Mouse (Mus musculus): ENCODE measurements at regions not wholly inside any gene's neighbourhood (a gene's known extent, or its start where the extent isn't known, plus 50 kb on each side); places are given as distances from the start of the nearest gene placed in this dataset.

DNA sequence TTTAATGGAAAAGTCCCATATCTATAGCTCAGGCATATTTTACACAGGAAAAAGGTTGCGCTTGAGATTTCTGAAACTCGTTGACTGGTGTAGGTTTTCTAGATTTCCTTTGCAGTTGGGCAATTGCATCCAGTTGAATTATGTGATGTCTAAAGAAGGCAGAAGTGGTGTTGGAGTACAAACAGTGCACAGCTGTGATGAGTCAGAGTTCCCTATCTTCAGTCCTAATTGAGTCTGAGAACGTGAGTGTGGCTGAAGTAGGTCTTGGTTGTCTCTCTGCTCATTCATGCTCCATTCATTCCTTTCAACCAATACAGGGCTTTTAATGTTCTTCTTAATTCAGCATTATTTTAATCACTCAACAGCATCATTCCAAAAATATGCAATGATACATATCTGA, 142.9 kb upstream of the Dpyd start:
- DNase-seq (ENCODE audit: low read depth): no peak

- no peak for DNase-seq (ENCODE audit: low read depth)
These were observed 140.2 kb upstream of the Dpyd start for GRCm38 (mm10) chr3:118421701-118422100.

GRCm38 (mm10) chr3:118425748-118426147, 136.2 kb upstream of the Dpyd start:
- no peak for DNase-seq (ENCODE audit: low read depth)

- peak; percentile 17 for DNase-seq (ENCODE audit: low read depth)
These were observed 133.4 kb upstream of the Dpyd start for GRCm38 (mm10) chr3:118428523-118428922.

DNA sequence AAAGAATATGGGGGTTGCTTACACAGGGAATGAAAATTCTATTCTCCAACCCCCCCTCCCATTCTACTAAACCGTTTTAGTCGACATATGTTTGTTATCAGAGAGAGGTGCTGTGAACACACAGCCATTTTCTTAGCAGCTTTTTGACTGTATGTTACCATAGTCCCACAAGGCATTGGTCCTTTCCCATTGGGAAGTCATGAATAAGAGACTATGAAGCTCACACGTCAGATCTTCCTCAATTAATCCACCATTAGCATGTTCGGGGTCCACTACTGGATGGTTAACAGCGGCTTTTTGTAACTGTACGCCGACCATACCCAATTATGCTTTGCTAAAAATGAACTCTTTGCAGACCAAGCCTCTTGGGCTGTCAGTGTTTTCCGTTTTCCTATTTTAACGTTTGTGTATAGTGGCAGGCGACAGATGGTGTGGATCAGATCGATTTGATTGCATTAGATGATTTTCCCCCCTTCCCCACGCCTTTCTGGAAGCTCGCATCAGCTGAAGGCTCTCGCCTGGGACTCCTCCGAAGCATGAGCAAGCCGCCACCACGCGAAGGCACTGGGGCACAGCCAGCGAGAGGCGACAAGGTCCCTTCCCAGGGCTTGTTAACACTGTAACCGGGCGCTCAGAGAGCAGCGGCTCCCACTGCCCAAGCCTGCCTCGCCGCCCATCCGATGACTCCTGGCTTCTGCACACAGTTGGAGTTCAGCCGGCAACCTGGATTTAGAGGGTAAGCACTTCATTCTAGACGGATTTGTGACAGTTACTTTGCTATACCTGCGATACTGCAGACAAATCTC, 131.9 kb upstream of the Dpyd start:
- DNase-seq (ENCODE audit: low read depth): no peak

GRCm38 (mm10) chr3:118430631-118430906, 131.4 kb upstream of the Dpyd start:
- no peak for DNase-seq (ENCODE audit: low read depth)

DNA sequence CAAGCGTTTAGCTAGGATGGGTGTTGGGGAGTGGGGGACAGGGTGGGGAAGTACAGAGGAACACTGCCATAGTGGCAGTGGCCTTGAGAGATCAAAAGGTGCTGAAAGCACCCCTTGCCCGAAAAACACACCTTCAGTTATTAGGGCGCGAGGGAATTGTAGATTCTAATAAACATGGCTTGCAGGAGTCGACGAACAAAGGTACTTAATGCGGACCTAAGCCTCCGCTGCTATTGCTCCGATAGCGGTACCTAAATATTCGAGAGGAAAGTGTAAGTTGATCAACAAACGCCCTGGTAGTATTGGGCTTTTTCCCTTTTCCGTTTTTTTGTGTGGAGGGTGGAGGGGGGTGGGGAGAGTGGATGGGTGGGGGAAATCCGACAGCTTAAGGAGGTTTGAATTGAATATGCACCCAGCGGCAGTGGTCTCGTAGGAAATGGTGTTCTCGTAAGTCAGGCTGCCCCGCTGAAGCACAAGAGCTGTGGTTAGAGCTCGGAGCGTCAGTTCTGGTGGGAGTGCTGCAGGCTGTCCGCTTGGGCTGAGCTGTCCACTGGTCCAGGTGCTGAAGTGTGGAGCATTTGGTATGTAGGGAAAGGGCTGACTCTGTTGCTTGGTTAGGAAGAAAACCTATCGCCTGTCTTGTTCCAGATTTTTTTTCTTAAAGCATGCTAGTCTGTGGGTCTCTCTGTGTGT, 130.8 kb upstream of the Dpyd start:
- DNase-seq (ENCODE audit: low read depth): peak; percentile 53

DNA sequence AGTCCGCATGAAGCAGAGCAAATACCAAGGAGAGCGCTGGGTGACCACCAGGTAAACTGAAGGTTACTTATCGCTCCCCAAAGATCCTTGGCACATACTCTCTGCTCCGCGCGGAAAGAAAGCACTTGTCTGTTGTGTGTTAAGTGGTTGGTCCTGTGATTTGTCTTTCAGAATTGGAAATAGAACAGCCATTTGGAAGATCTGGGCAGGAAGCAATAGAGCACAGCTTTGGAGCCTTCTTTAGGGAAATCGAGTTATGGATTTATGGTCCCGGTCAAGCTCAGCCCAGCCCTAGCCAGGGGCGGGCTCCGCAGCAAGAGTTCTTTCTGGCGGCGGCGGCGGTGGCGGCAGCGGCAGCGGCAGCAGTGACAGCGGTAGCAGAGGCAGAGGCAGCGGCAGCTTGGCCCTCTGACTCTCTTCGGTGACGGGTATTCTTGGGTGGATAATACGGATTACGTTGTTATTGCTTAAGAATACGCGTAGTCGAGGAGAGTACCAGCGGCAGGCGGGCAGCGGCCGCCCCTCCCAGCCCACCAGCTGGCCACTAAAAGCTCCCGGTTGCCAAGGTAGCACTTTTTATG, 128.4 kb upstream of the Dpyd start:
- no peak for DNase-seq (ENCODE audit: low read depth)

DNA sequence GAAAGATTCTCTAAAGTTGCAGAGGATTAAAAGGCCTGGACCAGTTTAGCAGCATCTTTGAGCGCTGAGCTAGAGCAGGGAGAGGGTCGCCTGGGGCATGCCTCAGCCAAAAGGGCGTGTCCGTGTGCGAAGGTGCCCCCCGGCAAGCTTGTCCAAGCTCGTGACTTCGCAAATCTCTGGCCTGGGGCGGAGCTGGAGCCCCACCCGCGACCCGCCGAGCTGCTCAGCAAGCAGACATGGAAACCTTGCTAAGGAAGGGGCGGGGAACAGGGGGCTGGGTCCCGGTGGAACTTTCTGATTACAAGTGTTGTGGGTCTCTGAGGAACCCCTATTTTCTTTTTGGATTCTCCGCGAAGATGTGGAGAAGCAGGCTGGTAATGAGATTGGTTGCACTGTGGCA, 127.6 kb upstream of the Dpyd start:
- DNase-seq (ENCODE audit: low read depth): no peak

GRCm38 (mm10) chr3:118434847-118435246, 127.1 kb upstream of the Dpyd start:
- no peak for DNase-seq (ENCODE audit: low read depth)

GRCm38 (mm10) chr3:118435248-118435647, 126.7 kb upstream of the Dpyd start:
- DNase-seq (ENCODE audit: low read depth): no peak

- DNase-seq (ENCODE audit: low read depth): no peak
These were observed 118.1 kb upstream of the Dpyd start for GRCm38 (mm10) chr3:118443742-118444332.

GRCm38 (mm10) chr3:118445360-118445759, 116.6 kb upstream of the Dpyd start:
- DNase-seq (ENCODE audit: low read depth): no peak

DNA sequence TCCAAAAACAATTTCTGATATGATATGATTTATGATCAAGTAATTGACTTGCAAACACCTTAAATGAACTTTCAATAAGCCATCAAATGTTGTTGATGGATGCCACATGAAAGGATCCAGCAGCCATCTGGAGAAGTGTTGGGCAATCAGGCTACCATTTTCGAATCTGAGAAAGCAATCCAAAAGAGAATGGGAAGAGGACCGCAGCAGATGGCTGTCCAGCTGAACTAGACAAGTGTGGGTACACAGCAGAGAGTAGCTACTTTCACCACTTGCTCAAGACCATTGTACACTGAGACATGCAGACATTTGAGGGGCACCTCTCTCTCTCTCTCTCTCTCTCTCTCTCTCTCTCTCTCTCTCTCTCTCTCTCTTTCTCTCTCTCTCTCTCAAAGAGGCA, 102.3 kb upstream of the Dpyd start:
- no peak for DNase-seq (ENCODE audit: low read depth)

DNA sequence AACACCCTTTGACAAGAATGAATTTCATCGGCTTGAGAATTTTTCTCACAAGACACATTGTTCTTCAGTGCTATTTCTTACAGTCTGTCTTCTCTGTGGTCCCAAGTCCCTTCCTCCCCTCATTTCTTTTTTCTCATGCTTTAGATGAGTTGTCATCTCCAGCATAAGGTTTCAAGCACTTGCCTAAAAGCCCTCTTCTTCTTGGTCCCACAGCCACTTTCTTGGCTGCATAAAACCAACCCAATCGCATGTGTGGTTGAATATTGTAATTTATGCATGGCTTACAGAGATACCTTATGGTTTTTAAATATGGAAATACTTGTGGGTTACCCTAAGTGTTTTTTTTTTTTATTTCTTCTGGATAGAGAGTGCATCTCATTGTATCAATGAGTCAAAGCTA, 96.3 kb upstream of the Dpyd start:
- DNase-seq (ENCODE audit: low read depth): no peak

DNA sequence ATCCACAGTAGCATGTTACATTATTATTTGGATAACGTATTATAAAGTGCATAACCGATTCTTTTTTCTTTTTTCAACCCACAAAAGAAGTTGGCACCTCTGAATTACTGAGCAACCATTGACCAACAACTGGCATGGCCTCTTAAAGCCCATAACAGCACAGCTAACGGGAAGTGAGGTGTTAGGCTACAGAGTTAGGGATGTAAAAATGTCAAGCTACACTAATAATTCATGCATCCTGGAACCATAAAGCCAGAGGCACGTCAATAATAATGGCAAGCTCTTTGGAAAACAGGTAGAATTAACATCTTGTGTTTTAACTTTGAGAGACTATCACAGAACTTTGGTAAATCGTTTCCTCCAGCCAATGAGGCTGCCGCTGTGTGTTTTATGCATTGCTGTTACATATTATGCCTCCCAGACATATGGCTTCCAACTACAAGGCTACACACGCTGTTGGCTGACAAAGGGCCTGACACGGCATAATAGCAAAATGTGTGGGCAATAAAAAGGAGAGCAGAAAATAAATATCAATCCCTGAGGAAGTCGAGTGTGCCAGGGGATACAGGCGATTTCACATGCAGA, 89.6 kb upstream of the Dpyd start:
- DNase-seq (ENCODE audit: low read depth): no peak

GRCm38 (mm10) chr3:118478065-118478464, 83.9 kb upstream of the Dpyd start:
- DNase-seq (ENCODE audit: low read depth): no peak

DNA sequence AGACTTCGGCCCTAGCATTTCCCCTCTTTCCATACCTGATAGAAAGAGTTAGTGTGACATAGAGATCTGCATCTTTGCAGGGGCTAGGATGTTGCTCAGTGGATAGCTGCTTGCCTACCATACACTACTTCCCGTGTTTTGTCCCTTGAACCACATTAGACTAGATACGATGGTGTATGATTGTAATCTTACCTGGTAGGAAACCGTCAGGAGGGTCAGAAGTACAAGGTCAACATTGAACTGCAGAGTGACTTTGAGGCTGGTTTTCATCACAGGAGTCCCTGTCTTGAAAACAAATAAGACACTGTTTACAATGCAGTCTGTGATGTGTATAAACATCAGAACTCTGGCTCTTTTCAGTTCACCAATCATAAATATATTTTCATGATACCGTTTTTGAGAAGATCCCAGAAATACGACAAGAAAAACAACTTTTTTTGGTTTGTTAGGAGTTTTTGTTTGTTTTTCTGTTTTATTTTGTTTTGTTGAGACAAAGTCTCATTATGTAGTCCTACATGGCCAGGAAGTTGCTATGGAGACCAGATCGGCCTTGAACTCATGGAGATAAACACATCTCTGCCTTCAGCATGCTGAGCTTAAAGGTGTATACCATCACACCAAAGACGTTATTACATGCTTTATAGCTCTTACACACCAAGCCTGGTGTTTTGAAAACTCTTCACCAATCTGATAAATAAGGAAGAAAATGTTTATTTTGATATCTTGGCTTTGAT, 81.2 kb upstream of the Dpyd start:
- no peak for DNase-seq (ENCODE audit: low read depth)

DNA sequence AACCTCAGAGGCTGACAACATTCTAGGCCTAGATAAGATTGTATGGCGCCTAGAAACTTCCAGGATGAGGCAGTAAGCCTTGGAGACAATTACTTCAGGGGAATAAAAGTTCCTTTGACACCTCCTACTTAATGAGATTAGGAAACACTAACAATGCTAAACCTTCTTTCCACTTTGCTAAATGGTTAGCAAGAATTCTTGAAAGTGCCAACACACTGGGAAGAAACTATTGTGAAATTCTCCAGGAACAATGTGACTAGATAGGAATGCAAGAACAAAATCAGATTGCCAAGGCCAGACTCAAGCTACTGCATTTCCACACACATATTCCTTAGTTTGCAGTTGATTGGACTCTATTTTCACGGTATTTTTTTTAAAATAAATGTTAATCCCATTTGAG, 76.0 kb upstream of the Dpyd start:
- DNase-seq (ENCODE audit: low read depth): no peak

- no peak for DNase-seq (ENCODE audit: low read depth)
These were observed 74.5 kb upstream of the Dpyd start for GRCm38 (mm10) chr3:118487408-118487807.

GRCm38 (mm10) chr3:118491101-118491500, 70.8 kb upstream of the Dpyd start:
- no peak for DNase-seq (ENCODE audit: low read depth)

DNA sequence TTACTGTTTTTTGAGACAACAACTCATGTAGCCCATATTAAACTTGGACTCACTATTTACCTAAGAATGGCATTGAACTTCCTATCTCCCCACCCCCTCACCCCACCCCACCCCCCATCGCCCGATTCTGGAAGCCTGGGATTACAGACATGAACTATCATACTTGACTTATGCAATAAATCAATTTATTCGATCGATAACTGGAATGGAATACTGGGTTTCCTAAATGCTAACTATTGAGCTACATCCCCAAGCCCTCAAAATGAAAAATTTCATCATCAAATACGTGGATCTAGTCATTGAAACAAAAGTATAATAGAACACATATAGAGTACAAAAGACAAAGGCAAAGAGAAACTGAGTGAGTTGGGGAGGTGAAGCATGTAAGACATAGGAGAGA, 70.1 kb upstream of the Dpyd start:
- DNase-seq (ENCODE audit: low read depth): no peak
